Mouse (Mus musculus) cortical plate, adult 2 months (tissue): Measurements from ENCODE around the gene Gm20792. TPM values are rescaled to one million over a fixed set of nuclear protein-coding genes. Genes with fewer than 3 reads are reported as not detected.
"Not testable (repeated sequence)": the region's sequence is repeated elsewhere in the genome, so short reads cannot be mapped to it uniquely, and the experiment has no call there.

Experiments
- H3K27ac ChIP-seq: fragments of 200-500 bp; 2 replicates; pipeline ENCODE4 v1.5.1; 2012; ENCODE audit warnings: low read length, control low read depth, inconsistent platforms; ENCODE audit not compliant: insufficient read depth
- H3K4me1 ChIP-seq: fragments of 200-500 bp; 2 replicates; pipeline ENCODE4 v1.6.1; 2011; ENCODE audit warnings: low read length; ENCODE audit not compliant: control insufficient read depth, insufficient read depth
- H3K4me3 ChIP-seq: fragments of 200-500 bp; 2 replicates; pipeline ENCODE4 v1.5.1; 2011; ENCODE audit warnings: mild to moderate bottlenecking, low read length, control low read depth; ENCODE audit not compliant: insufficient read depth
- polyA plus RNA-seq: library from polyadenylated mRNA; depleted of rRNA; stranded (reverse); fragments of >200 nt; gene quantifications from 2 replicates; pipeline ENCODE4 v1.2.3, GENCODE M21; 2012; rRNA removed

Gene Gm20792
- not detected in 2 replicates for polyA plus RNA-seq

DNA sequence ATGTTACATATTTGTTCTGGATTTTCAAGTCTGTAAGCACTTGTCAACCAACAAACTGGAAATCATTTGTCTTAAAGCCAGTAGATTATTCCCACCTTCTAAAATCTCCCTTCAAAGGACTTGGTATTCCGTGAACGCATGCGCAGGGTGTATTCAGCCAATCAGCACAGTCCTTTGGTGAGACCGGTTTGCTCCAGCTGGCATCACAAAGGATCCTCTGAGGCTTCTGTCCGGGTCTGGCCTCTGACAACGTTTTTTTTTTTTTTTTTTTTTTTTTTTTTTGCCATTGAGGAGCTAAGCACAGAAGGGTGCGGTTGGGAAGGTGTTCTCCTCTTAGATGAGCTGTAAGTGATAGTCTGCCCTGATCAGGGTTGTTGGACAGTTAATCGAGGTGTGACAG is at the start of gene Gm20792:
TSS of gene Gm20792 (plus strand) at position 301 of the 400 bp plus-strand sequence.
- H3K4me1 ChIP-seq, H3K4me3 ChIP-seq, H3K27ac ChIP-seq: not testable (repeated sequence)
